Mouse (Mus musculus) right cerebral cortex, adult 2 months (tissue): ENCODE data around the gene a.
"Not testable (repeated sequence)": the region's sequence is repeated elsewhere in the genome, so short reads cannot be mapped to it uniquely, and the experiment has no call there.

Source experiments
- DNase-seq, 2 experiments: peaks; one replicate each; pipeline ENCODE4 v3.0.0; 2021 to 2022; ENCODE audit warnings: low spot score in 2 of 2

The a gene

GRCm38 (mm10) chr2:154836537-154836936, 45.3 kb downstream of the a start:
- no peak for DNase-seq

GRCm38 (mm10) chr2:154848086-154848485, 56.9 kb downstream of the a start:
- no peak for DNase-seq

- DNase-seq, result peak; percentile 79 to 82
These were observed 64.2 kb downstream of the a start for GRCm38 (mm10) chr2:154855383-154855782.

- DNase-seq, result peak; percentile 13 to 14
These were observed 72.5 kb downstream of the a start for GRCm38 (mm10) chr2:154863672-154864071.

GRCm38 (mm10) chr2:154865696-154866095, 74.5 kb downstream of the a start:
- DNase-seq, result no peak

- DNase-seq, result no peak
These were observed 76.9 kb downstream of the a start for GRCm38 (mm10) chr2:154868106-154868505.

GRCm38 (mm10) chr2:154869954-154870641, 78.9 kb downstream of the a start:
- DNase-seq, result no peak

GRCm38 (mm10) chr2:154876621-154877020, 85.4 kb downstream of the a start:
- no peak for DNase-seq

- no peak for DNase-seq
These were observed 100.4 kb downstream of the a start for GRCm38 (mm10) chr2:154891585-154891984.

- peak; percentile 97 for DNase-seq
These were observed 101.2 kb downstream of the a start, which contains the start of gene Eif2s2 for GRCm38 (mm10) chr2:154892201-154893044. Eif2s2 (minus strand) TSS chr2:154892935.

- DNase-seq, result no peak
These were observed 101.8 kb downstream of the a start for GRCm38 (mm10) chr2:154893045-154893385.

- DNase-seq, result no peak
These were observed 102.3 kb downstream of the a start for GRCm38 (mm10) chr2:154893548-154893947.

- DNase-seq, result not testable (repeated sequence)
These were observed 107.8 kb downstream of the a start for GRCm38 (mm10) chr2:154899004-154899403.

- DNase-seq, result not testable (repeated sequence)
These were observed 108.2 kb downstream of the a start for GRCm38 (mm10) chr2:154899412-154899811.

GRCm38 (mm10) chr2:154902111-154902510, 110.9 kb downstream of the a start:
- no peak for DNase-seq

GRCm38 (mm10) chr2:154905796-154906195, 114.6 kb downstream of the a start:
- no peak for DNase-seq

GRCm38 (mm10) chr2:154908223-154908622, 117.0 kb downstream of the a start:
- not testable (repeated sequence) for DNase-seq

GRCm38 (mm10) chr2:154909789-154910188, 118.6 kb downstream of the a start:
- no peak for DNase-seq

- DNase-seq, result no peak
These were observed 124.8 kb downstream of the a start for GRCm38 (mm10) chr2:154915922-154916541.

GRCm38 (mm10) chr2:154916547-154916946, 125.3 kb downstream of the a start:
- peak; percentile 5 to 8 for DNase-seq

GRCm38 (mm10) chr2:154917866-154918641, 126.9 kb downstream of the a start:
- no peak for DNase-seq

- no peak for DNase-seq
These were observed 129.7 kb downstream of the a start for GRCm38 (mm10) chr2:154920896-154921295.
